Comparison of ENCODE assay signal across 13 mouse cellular contexts in the genomic region with DNA sequence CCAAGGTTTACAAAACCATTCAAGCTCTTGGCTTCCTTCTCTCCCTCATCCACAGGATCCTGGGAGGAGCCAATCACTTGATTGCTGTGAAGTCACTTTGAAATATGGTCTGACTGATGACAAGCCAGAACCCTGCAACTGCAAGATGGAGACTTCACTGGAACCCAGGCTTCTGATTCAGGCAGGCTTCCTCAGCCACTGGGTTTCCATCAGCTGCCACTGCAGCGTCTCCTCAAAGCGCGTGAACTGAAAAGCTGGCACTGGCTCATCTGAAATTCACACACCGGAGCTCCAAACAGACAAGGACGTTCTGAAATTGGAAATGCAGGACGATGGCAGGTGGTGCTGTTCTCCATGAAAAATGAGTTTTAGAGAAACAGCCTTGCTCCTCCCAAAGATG.
DNase-seq lines count a peak whose midpoint lies in the region; ATAC-seq and TF ChIP-seq lines count a peak whose summit lies in the region.
"Had no signal": no experiment of that assay in that cellular context is flagged by ENCODE, and none has a peak within 500 bp of the region (broad histone marks: within the 10 kb centered on the region; RNA-seq: fewer than 3 reads in every experiment).

No protein-coding gene starts in this region.

- no peak overlapping the region for H3K4me2 ChIP-seq in kidney, postnatal 0 days (ENCODE audit: low read length)

- no peaks in the 10 kb centered on the region for H3K9me3 ChIP-seq in kidney, postnatal 0 days (replicated peaks; ENCODE audit: low read length)

- H3K9ac ChIP-seq in kidney, postnatal 0 days (ENCODE audit: low read depth, low read length): no peak overlapping the region
- H3K9ac ChIP-seq: liver, embryonic 14.5 days had no signal

- H3K4me1 ChIP-seq in kidney, postnatal 0 days (replicated peaks; ENCODE audit: insufficient read depth, low read length): no peaks in the 10 kb centered on the region

- DNase-seq in cerebellum, adult 11 months: peak; percentile 13
- no peak for DNase-seq in kidney, postnatal 0 days (ENCODE audit: low spot score)
- no peak for DNase-seq in kidney, postnatal 25 days
- DNase-seq in cerebellum, postnatal 25 days: peak; percentile 65 to 66
- peak; percentile 26 to 30 for DNase-seq in right cerebral cortex, adult 2 months (ENCODE audit: low spot score in 2 of 2)
- DNase-seq in adrenal gland, adult (ENCODE audit: inconsistent age in 2 of 2, low spot score in 1 of 2): no peak
- DNase-seq in ovary, postnatal 36 days (ENCODE audit: low spot score): no peak
- DNase-seq: adrenal gland, postnatal 14 days; lung, postnatal 4 days had no signal

- no peaks in the 10 kb centered on the region for H3K36me3 ChIP-seq in kidney, postnatal 0 days (ENCODE audit: insufficient read depth, low read length)

- no peak for ATAC-seq in cerebellum, adult (ENCODE audit: insufficient number of reproducible peaks, low FRiP score, low TSS enrichment)
- ATAC-seq in kidney, postnatal 0 days (replicated peaks; ENCODE audit: low FRiP score, low read depth): no peak
- ATAC-seq: intestine, embryonic 16.5 days had no signal

- H3K27me3 ChIP-seq in kidney, postnatal 0 days (ENCODE audit: insufficient read depth, low read length): no peaks in the 10 kb centered on the region

- H3K4me3 ChIP-seq in kidney, postnatal 0 days (replicated peaks; ENCODE audit: low read depth, low read length): no peak overlapping the region
- H3K4me3 ChIP-seq: erythroblast, embryonic 14.5 days had no signal

- TF ChIP-seq CTCF in kidney, postnatal 0 days (IDR thresholded peaks at IDR 0.05; ENCODE audit: low read depth): 0 out of 2 replicates have a peak, but pooled peaks have one; percentile 1

- H3K27ac ChIP-seq in kidney, postnatal 0 days: no peak overlapping the region
- H3K27ac ChIP-seq: liver, embryonic 14.5 days had no signal

- WGBS in kidney, postnatal 0 days: 82% methylated on average over 6 of the region's 6 CpGs

Comparison
In these comparisons a context has a peak if more than half of its experiments do, and no peak if none do; other contexts are left out.
1. DNase-seq: peak in cerebellum, adult 11 months (single experiment), cerebellum, postnatal 25 days (2 of 2) and right cerebral cortex, adult 2 months (2 of 2); none in kidney, postnatal 0 days (single experiment), kidney, postnatal 25 days (0 of 2), adrenal gland, adult (0 of 2) and ovary, postnatal 36 days (single experiment).